Mouse (Mus musculus): ENCODE measurements around the gene Cpne5.
"Not testable (repeated sequence)": the region's sequence is repeated elsewhere in the genome, so short reads cannot be mapped to it uniquely, and the experiment has no call there.

Cpne5 gene

DNA sequence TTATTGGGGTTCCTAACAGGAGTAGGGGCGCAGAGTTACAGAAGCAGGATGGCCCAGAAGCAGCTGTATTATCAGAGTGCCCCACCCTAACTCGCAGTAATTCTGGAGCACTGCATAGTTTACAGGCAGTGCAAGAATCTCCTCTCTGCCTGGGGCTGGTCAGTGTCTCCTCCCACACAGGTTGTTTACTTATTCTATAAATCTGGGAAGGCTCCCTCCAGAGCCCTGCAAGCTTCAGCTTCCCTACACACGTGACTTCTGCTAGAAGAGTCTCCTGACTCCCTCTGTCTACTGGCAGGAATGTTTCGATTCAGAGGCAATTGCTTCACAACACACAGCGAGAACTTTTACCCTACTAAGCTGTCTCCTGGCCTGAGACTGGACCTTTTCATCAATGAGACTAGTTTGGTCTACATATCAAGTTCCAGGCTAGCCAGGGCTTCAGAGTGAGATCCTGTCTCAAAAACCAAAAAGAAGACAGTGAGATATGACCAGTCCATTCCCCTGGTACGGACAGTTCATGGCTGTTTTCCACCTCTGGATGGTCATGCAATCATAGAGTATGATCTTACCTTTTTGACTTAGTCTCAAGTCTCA is 114.3 kb downstream of the Cpne5 start:
- DNase-seq = no peak

DNA sequence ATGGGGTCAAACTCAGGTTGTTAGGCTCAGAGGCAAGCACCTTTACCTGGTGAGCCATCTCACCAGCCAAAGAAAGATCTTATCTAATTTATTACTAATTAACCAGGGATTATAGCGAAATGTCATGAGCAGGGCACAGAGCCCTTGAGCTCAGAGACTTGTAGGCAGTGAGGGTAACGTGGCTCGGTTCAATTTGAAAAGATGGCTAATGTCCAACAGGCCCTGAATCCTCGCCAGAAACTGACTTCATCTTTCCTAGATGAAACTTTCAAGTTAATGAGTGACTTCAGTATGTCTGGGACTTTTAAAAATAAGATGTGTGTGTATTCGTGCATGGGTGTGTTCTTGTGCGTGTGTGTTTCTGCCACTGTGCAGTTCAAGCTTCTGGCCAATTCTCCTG is 115.2 kb downstream of the Cpne5 start:
- no peak for DNase-seq

- no peak for DNase-seq
Measured at GRCm38 (mm10) chr17:29120666-29121065, 117.3 kb downstream of the Cpne5 start.

DNA sequence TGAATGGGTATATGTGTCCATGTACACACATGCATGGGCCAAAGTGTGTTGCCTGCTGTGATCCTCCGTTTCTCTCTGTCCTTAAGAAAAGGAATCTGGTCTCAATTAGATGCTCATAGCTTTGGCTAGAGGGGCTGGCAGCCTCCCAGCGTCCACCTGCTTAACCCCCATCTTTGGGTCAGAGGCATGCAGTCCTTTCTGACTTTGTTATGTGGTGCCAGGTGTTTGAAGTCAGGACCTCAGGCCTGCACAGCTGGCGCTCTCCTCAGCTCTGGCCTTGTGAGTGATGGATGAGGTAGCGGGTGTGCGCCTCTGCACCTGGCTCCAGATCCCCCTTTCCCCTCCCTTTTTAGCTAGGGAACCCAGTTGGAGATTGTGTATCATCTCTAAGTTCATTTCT is 119.9 kb downstream of the Cpne5 start:
- DNase-seq = peak; percentile 56

DNA sequence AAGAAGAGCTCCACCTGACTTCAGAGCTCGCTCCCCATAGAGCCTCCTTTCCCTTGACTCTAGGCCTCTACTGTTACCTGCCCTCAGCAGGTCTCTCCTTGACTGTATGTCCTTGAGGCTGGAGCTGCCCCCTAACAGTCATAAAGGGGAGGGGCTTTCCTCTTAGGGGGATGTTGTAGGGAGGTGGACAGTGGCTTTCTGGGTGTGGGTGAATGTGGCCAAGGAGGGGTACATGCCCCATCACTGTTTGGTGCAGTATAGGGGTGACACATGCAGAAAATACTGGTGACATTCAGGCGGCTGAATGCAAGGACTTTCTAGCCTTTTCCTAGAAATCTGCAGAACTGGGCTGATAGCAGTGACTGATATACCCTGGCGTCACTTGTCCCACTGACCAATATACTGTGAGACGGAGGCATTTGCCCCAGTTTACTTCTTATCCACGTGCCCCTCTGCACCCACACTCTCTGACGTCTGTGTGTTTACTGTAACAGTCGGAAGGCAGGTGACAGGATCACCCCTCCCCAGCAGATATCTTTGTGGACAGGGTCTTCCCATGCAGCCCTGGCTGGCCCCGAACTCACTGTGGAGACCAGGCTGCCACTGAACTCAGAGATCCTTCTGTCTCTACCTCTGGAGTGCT is 120.8 kb downstream of the Cpne5 start:
- DNase-seq = no peak

DNA sequence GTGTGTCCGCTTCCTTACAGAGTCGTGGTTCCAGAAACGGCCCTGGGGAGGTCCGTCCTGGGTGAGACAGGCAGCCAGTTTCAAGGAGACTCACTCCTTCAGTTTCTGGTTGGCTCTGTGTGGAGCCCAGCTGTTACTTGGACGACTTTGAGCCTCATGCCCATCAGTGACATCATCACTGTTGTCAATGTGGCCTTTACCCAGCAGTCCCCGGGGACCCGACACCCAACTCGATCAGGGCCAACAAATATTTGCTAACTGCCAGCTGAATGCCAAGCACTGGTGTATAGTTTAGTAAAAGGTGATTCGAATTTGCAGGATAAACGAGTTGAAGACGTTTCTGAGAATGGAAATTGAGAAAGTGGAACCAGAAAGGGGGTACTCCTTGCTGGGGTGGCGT is 121.9 kb downstream of the Cpne5 start:
- no peak for DNase-seq

DNA sequence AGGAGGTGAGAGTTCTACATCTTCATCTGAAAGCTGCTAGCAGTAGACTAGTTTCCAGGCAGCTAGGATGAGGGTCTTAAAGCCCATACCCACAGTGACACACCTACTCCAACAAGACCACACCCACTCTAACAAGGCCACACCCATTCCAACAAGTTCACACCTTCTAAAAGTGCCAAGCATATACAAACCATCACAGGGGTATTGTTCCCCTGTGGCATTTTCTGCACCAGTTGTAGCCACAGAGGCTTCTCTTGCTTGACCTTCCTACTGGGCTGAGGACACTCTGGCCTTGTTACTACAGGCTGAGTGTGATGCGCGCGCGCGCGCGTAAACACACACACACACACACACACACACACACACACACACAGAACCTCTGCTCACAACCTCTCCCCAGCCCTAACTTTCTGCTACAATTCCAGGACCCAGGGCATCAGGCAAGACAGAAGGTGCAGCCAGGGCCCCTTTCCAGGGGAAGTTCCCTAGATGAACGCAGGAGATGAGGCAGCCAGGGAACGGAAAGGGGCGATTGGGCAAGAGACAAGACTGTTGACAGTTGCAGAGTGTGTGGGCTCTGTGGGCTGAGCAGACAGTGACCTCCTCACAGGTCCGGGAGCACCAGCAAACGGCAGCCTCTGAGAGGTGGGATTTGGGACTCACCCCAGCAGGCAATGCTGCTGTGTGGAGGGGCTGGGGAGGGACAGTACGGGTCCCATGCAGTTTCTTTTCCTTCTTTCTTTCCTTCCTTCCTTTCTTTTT is 124.2 kb downstream of the Cpne5 start, which contains the start of gene Rab44:
Gene Rab44, plus strand, starts transcription at position 555 of the 762 bp plus-strand sequence.
- DNase-seq = no peak

DNA sequence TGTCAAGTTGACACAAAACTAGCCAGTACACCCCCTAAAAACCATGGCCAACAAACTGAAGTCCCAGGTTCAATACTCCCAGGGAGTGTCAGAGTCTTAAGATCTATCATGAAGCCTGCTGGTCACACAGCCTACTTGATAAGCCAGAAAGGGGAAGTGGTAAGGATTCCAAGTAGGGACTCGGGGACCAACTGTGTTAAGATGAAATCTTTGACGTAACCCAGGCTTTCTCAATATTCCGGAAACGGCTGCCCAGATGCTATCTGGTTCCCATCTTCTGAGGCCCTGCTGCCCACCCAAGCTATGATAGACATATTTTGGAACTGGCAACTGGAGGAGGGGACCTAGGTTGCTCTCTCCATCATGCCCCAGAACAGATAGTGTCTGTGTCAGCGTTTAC is 126.6 kb downstream of the Cpne5 start:
- DNase-seq = no peak

- DNase-seq = not testable (repeated sequence)
Measured at GRCm38 (mm10) chr17:29110356-29110755, 127.6 kb downstream of the Cpne5 start.
